In the genomic region with DNA sequence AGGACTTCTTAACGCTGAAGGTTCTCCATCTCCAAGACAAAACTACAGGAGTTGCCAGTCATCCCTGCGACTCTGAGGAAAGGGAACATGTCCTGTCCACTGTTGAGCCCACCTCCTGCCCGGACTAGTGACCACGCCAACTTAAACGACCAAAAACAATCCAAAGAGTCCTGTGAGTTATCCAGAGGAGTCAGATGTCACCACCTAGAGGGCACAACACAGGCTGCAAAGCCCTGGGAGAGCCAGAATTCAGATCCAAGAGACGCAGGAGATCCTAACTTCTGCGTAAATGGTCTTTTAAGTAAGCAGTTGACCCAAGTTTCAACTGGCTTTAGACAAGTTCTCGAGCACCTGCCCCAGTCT, we compare ENCODE assay signal across 8 mouse cellular contexts. TPM values are rescaled to one million over a fixed set of nuclear protein-coding genes. Genes with fewer than 3 reads are reported as not detected.
DNase-seq lines count a peak whose midpoint lies in the region; ATAC-seq and TF ChIP-seq lines count a peak whose summit lies in the region.

No protein-coding gene starts in this region.

- no peaks in the 10 kb centered on the region for H3K36me3 ChIP-seq in heart, embryonic 13.5 days
- no peaks in the 10 kb centered on the region for H3K36me3 ChIP-seq in E14TG2a.4 (ENCODE audit: insufficient read depth, low read length)
- H3K36me3 ChIP-seq in forebrain, embryonic 15.5 days, result no peaks in the 10 kb centered on the region
- H3K36me3 ChIP-seq in liver, embryonic 15.5 days (replicated peaks), result no peaks in the 10 kb centered on the region

- peak overlapping the region; percentile 64 for H3K9ac ChIP-seq in heart, embryonic 13.5 days
- peak overlapping the region; percentile 47 for H3K9ac ChIP-seq in forebrain, embryonic 15.5 days (replicated peaks)
- no peak overlapping the region for H3K9ac ChIP-seq in liver, embryonic 15.5 days

- no peaks in the 10 kb centered on the region for H3K9me3 ChIP-seq in heart, embryonic 13.5 days
- H3K9me3 ChIP-seq in E14TG2a.4 (ENCODE audit: low read length), result peaks cover 3% of the 10 kb centered on the region; the same call in 1 of the 2 replicates
- H3K9me3 ChIP-seq in forebrain, embryonic 15.5 days, result no peaks in the 10 kb centered on the region
- H3K9me3 ChIP-seq in liver, embryonic 15.5 days (replicated peaks), result no peaks in the 10 kb centered on the region

- H3K4me1 ChIP-seq in heart, embryonic 13.5 days, result peaks cover 12% of the 10 kb centered on the region
- peaks cover 35% of the 10 kb centered on the region for H3K4me1 ChIP-seq in E14TG2a.4 (replicated peaks; ENCODE audit: low read depth, low read length)
- H3K4me1 ChIP-seq in forebrain, embryonic 15.5 days, result peaks cover 13% of the 10 kb centered on the region
- H3K4me1 ChIP-seq in liver, embryonic 15.5 days (replicated peaks), result no peaks in the 10 kb centered on the region

- H3K27ac ChIP-seq in heart, embryonic 13.5 days (replicated peaks), result no peak overlapping the region
- H3K27ac ChIP-seq in forebrain, embryonic 15.5 days (replicated peaks), result no peak overlapping the region
- H3K27ac ChIP-seq in liver, embryonic 15.5 days (replicated peaks), result no peak overlapping the region

- DNase-seq in heart, adult 18-20 months, result no peak
- DNase-seq in right cerebral cortex, adult 18-20 months, result no peak
- DNase-seq in cerebellum, adult 11-12 months, result no peak
- no peak for DNase-seq in thymus, adult 18-20 months

- no peak for TF ChIP-seq CTCF in E14TG2a.4 (conservative IDR thresholded peaks at IDR 0.05; ENCODE audit: low read length)

- 1% methylated on average over 8 of the region's 8 CpGs for WGBS in heart, embryonic 13.5 days
- WGBS in forebrain, embryonic 15.5 days, result under 1% methylated on average over 8 of the region's 8 CpGs
- WGBS in liver, embryonic 15.5 days (ENCODE audit: insufficient replicate concordance), result 6% methylated on average over 8 of the region's 8 CpGs

- H3K4me2 ChIP-seq in heart, embryonic 13.5 days, result peak overlapping the region; percentile 86
- peak overlapping the region; percentile 89 for H3K4me2 ChIP-seq in forebrain, embryonic 15.5 days (replicated peaks)
- H3K4me2 ChIP-seq in liver, embryonic 15.5 days, result peak overlapping the region; percentile 54

- 0 out of 2 replicates have a peak, but pooled peaks cover 5% of the 10 kb centered on the region for H3K27me3 ChIP-seq in heart, embryonic 13.5 days (replicated peaks)
- H3K27me3 ChIP-seq in E14TG2a.4 (ENCODE audit: insufficient read depth, low read length), result 0 out of 2 replicates have a peak, but pooled peaks cover 6% of the 10 kb centered on the region
- no peaks in the 10 kb centered on the region for H3K27me3 ChIP-seq in forebrain, embryonic 15.5 days
- H3K27me3 ChIP-seq in liver, embryonic 15.5 days, result peaks cover 29% of the 10 kb centered on the region

- no peak for ATAC-seq in heart, embryonic 13.5 days (ENCODE audit: extremely low read depth, insufficient number of reproducible peaks, low FRiP score, low TSS enrichment)
- ATAC-seq in forebrain, embryonic 15.5 days (replicated peaks), result peak; percentile 57
- ATAC-seq in liver, embryonic 15.5 days (ENCODE audit: insufficient read depth), result no peak

- H3K4me3 ChIP-seq in heart, embryonic 13.5 days, result peak overlapping the region; percentile 58
- H3K4me3 ChIP-seq in E14TG2a.4 (replicated peaks; ENCODE audit: low read length), result peak overlapping the region; percentile 82
- peak overlapping the region; percentile 60 for H3K4me3 ChIP-seq in forebrain, embryonic 15.5 days
- H3K4me3 ChIP-seq in liver, embryonic 15.5 days (replicated peaks), result 0 out of 2 replicates have a peak overlapping the region, but pooled peaks have one; percentile 26

RNA-seq across cellular contexts. Expression of a gene that starts 0.3 kb away (rescaled TPM):
- 0.89 and 1.3 TPM in 2 replicates for polyA plus RNA-seq in heart, embryonic 13.5 days (2015; fragmentation: Nextera tagmentation; extraction: Ambion mirVana)
- under 1 TPM in 1 of 2 experiments, not detected in 1; 0.31 TPM for total RNA-seq in heart, adult 18-20 months (2021)
- 3.8 and 4.3 TPM in 2 replicates for polyA plus RNA-seq in forebrain, embryonic 15.5 days (2015; fragmentation: Nextera tagmentation; extraction: Ambion mirVana)
- polyA plus RNA-seq in liver, embryonic 15.5 days (2015; fragmentation: Nextera tagmentation; extraction: Ambion mirVana), result 0.07 and 0.14 TPM in 2 replicates

RNA-seq across cellular contexts. Expression of a gene that starts 10.8 kb away (rescaled TPM):
- polyA plus RNA-seq in heart, embryonic 13.5 days (2015; fragmentation: Nextera tagmentation; extraction: Ambion mirVana), result 0.17 TPM in 1 of 2 replicates, not detected in the other
- not detected for total RNA-seq in heart, adult 18-20 months (2021)
- 1.8 and 2.6 TPM in 2 replicates for polyA plus RNA-seq in forebrain, embryonic 15.5 days (2015; fragmentation: Nextera tagmentation; extraction: Ambion mirVana)
- not detected in 2 replicates for polyA plus RNA-seq in liver, embryonic 15.5 days (2015; fragmentation: Nextera tagmentation; extraction: Ambion mirVana)

RNA-seq across cellular contexts. Expression of a gene that starts 47.5 kb away (rescaled TPM):
- 7.2 TPM in 2 replicates for polyA plus RNA-seq in heart, embryonic 13.5 days (2015; fragmentation: Nextera tagmentation; extraction: Ambion mirVana)
- total RNA-seq in heart, adult 18-20 months (2021), result 1 to 10 TPM; 3.6 to 4.8 TPM
- polyA plus RNA-seq in forebrain, embryonic 15.5 days (2015; fragmentation: Nextera tagmentation; extraction: Ambion mirVana), result 62.2 and 69.1 TPM in 2 replicates
- polyA plus RNA-seq in liver, embryonic 15.5 days (2015; fragmentation: Nextera tagmentation; extraction: Ambion mirVana), result 2.4 and 4.3 TPM in 2 replicates

Comparison
In these comparisons a context has a peak if more than half of its experiments do, and no peak if none do; other contexts are left out.
1. H3K4me3 ChIP-seq: peak in every context shown above with its lines; median percentile 82 in E14TG2a.4; 60 in forebrain, embryonic 15.5 days; 58 in heart, embryonic 13.5 days; 26 in liver, embryonic 15.5 days.